Mouse (Mus musculus) kidney, postnatal 0 days (tissue): ENCODE measurements at regions not wholly inside any gene's neighbourhood (a gene's known extent, or its start where the extent isn't known, plus 50 kb on each side); places are given as distances from the start of the nearest gene placed in this dataset.

Experiments
- ATAC-seq: fragments of 200-750 bp; cut with Nextera tagmentation; replicated peaks from 2 replicates; pipeline ENCODE4 v1.8.0; 2017; ENCODE audit warnings: low read depth, moderate number of reproducible peaks, moderate TSS enrichment, moderate library complexity; ENCODE audit not compliant: low FRiP score
- DNase-seq: peaks from one replicate; pipeline ENCODE4 v3.0.0-alpha.2; 2016; ENCODE audit warnings: low spot score
- H3K27ac ChIP-seq: fragments of 300-500 bp; sonication (generic); 2 replicates; pipeline ENCODE4 v1.5.1; 2014; ENCODE audit warnings: mild to moderate bottlenecking
- H3K27me3 ChIP-seq: fragments of 300-500 bp; sonication (generic); 2 replicates; pipeline ENCODE4 v1.6.1; 2014; ENCODE audit warnings: low read length, mixed read lengths; ENCODE audit not compliant: insufficient read depth
- H3K36me3 ChIP-seq: fragments of 300-500 bp; sonication (generic); 2 replicates; pipeline ENCODE4 v1.6.1; 2014; ENCODE audit warnings: low read length, mixed read lengths; ENCODE audit not compliant: insufficient read depth
- H3K4me1 ChIP-seq: fragments of 300-500 bp; sonication (generic); replicated peaks from 2 replicates; pipeline ENCODE4 v1.6.1; 2014; ENCODE audit warnings: antibody characterized with exemption, low read length, mixed read lengths; ENCODE audit not compliant: insufficient read depth
- H3K4me2 ChIP-seq: fragments of 300-500 bp; sonication (generic); 2 replicates; pipeline ENCODE4 v1.6.1; 2014; ENCODE audit warnings: mild to moderate bottlenecking, low read length, moderate library complexity, mixed read lengths
- H3K4me3 ChIP-seq: fragments of 300-500 bp; sonication (generic); replicated peaks from 2 replicates; pipeline ENCODE4 v1.5.1; 2014; ENCODE audit warnings: low read depth, low read length
- H3K9ac ChIP-seq: fragments of 300-500 bp; sonication (generic); 2 replicates; pipeline ENCODE4 v1.6.1; 2014; ENCODE audit warnings: low read depth, low read length
- H3K9me3 ChIP-seq: fragments of 300-500 bp; sonication (generic); replicated peaks from 2 replicates; pipeline ENCODE4 v1.6.1; 2016; ENCODE audit warnings: low read length, inconsistent platforms, mixed read lengths
- CTCF ChIP-seq: IDR thresholded peaks from 2 replicates; pipeline ENCODE4 v1.5.1; 2016; ENCODE audit warnings: antibody characterized with exemption, low read depth, mild to moderate bottlenecking, moderate library complexity
- WGBS: fragments of 180-500 bp; shearing (Covaris S2); extraction: QIAGEN DNeasy Blood & Tissue Kit; methylation state at CpG from one replicate; pipeline ENCODE4 v1.1.7; 2014; 5-methylcytosine and 5-hydroxymethylcytosine counted together

DNA sequence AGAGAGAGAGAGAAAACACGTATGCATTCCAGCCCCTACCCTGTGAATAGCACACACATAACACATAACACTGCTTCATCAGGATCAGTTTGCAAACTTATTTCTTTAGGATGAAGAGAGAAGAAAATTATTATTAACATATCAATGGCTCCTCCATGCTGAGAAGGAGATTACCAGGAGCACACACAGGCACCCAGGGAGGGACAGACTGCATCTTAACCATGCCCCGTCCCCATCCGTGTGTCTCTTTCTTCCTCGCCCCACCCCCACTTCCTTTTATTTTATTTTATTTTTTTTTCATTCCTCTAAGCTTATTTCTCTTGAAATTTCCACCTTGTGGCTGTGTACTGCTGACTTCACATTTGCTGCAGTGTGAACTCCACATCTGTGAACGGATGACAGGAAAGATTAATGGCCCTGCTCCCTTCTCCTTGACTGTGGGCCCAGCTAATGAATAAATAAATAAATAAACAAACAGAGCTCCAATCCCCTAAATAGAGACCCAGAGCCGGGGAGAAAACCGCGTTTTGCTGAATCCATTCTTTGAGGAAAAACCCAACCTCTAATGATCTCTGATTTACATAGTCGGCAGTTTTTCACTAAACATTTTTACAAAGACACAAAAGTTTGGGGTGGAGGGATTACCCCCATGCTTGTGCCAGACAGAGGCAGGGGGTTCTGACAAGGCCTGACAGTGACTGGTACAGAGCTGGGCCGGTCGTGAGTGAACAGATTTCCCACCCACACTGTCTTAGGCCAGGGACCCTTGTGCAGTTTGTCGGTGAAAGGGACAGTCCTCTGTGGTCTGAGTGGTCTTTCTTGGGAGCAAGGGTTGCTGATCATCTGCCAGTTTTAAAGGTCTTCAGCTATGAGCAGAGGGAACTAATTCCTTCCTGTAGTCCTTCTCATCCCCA is 127.0 kb downstream of the Dhx35 start:
- DNase-seq (no peak), ATAC-seq (no peak)
- Histone ChIP-seq H3K4me3 (no peak overlapping the region), H3K36me3 (no peaks in the 10 kb centered on the region), H3K4me2 (no peak overlapping the region), H3K9ac (no peak overlapping the region), H3K4me1 (no peaks in the 10 kb centered on the region), H3K27ac (no peak overlapping the region), H3K27me3 (no peaks in the 10 kb centered on the region), H3K9me3 (no peaks in the 10 kb centered on the region)
- no peak for TF ChIP-seq CTCF
- WGBS = 70% methylated on average over 12 of the region's 12 CpGs

DNA sequence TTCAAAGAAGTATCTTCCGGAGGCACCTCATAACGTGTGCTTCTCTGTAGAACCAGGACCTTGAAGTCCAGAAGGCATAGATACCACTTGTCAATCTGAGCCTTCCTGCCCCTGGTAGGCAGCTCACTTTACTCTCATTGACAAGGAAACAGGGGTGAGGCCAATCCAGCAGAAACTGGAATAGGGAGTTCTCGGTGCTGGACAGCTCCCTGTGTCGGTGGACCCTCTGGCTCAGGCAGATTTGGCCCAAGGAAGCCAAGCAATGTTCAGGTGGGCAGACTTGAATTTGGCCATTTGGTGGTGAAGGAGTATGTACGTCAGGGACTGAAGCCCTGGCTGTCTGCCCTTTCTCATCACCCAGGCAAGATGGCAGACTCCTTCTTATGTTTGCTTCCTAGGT is 128.2 kb downstream of the Dhx35 start:
- Histone ChIP-seq H3K4me3 (no peak overlapping the region), H3K4me1 (no peaks in the 10 kb centered on the region), H3K27ac (no peak overlapping the region), H3K36me3 (no peaks in the 10 kb centered on the region), H3K9ac (no peak overlapping the region), H3K27me3 (no peaks in the 10 kb centered on the region), H3K9me3 (no peaks in the 10 kb centered on the region), H3K4me2 (no peak overlapping the region)
- no peak for TF ChIP-seq CTCF
- DNase-seq = peak; percentile 68
- 39% methylated on average over 5 of the region's 5 CpGs for WGBS
- ATAC-seq = no peak

DNA sequence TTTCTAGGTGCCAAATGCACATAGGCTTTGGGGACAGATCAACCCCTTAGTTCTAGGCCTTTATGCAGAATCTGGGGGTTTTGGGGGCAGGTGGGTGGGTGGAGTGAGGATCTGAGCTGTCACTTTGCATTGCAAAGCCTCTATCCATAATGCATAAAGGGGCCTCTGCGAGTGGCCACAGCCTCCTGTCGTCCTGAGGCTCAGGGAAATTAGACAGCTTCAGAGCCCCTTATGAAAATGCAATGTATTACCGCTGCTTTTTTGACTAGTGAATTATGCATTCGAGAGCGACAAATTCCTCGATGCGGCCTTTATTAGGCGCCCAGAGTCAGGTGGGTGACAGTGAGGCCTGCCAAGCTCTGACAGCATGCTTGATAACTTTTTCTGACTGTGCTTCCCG is 134.9 kb downstream of the Dhx35 start:
- Histone ChIP-seq H3K27me3 (no peaks in the 10 kb centered on the region), H3K9ac (no peak overlapping the region), H3K4me1 (no peaks in the 10 kb centered on the region), H3K4me3 (no peak overlapping the region), H3K4me2 (no peak overlapping the region), H3K36me3 (no peaks in the 10 kb centered on the region), H3K27ac (no peak overlapping the region), H3K9me3 (no peaks in the 10 kb centered on the region)
- 73% methylated on average over 9 of the region's 9 CpGs for WGBS
- no peak for TF ChIP-seq CTCF
- DNase-seq (no peak), ATAC-seq (no peak)

DNA sequence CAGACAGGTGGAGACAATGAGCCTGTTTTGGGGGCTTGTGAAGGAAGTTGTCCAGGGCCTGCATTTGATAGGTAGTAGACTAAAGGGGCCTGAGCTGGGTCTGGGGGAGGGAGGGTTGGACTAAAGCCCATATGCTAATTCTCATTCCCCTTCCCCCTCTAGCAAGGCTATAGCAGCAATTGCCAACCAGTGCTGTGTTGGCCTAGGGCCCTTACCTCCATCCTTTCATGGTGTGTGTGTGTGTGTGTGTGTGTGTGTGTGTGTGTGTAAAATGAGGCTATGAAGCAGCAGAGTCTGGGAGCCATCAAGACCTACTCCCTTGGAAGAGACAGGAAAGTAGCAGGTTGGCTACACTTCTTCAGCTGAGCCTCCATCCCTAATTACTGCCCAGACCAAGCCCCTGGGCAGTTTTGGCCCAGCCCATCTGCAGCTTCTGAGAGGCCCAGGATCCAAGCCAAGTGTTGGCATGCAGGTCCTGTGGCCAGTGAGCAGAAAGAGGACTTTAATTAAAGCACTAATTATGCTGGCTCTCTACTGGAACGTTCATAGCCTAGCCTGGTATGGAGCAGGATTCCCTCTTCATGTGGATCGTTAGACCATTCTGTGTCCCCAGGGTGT is 143.4 kb downstream of the Dhx35 start:
- no peaks in the 10 kb centered on the region for H3K9me3 ChIP-seq
- H3K27ac ChIP-seq = no peak overlapping the region
- ATAC-seq = no peak

DNA sequence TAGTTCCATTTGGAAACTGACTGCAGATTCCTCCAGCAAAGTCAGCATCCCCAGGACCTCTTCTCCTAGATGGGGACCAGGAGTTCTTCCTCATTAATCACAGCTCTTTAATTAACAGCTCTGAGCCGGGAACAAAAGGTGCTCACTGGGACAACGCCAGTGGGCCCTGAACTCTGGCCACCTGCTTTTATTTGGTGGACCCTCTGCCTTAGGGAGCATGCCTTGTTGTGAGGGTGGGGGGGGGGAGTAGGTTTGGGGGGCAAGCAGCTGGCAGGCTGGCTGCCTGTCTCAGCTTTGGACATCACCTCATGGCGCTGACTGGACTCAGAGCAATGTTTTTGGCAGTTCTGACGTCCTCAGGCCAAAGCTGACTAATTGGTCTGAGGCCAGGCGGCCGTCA is 154.8 kb downstream of the Dhx35 start:
- Histone ChIP-seq H3K27me3 (no peaks in the 10 kb centered on the region), H3K9me3 (no peaks in the 10 kb centered on the region), H3K36me3 (no peaks in the 10 kb centered on the region), H3K4me2 (no peak overlapping the region), H3K4me1 (no peaks in the 10 kb centered on the region), H3K4me3 (no peak overlapping the region), H3K27ac (no peak overlapping the region), H3K9ac (no peak overlapping the region)
- DNase-seq (no peak), ATAC-seq (no peak)
- TF ChIP-seq CTCF = no peak
- WGBS = 36% methylated on average over 6 of the region's 6 CpGs

More for the DNA sequence above, 143.4 kb downstream of the Dhx35 start:
- Histone ChIP-seq H3K4me3 (no peak overlapping the region), H3K9ac (no peak overlapping the region), H3K36me3 (no peaks in the 10 kb centered on the region), H3K4me2 (no peak overlapping the region), H3K4me1 (no peaks in the 10 kb centered on the region), H3K27me3 (no peaks in the 10 kb centered on the region)
- no peak for TF ChIP-seq CTCF
- DNase-seq = no peak
- 77% methylated on average over 2 of the region's 2 CpGs for WGBS

DNA sequence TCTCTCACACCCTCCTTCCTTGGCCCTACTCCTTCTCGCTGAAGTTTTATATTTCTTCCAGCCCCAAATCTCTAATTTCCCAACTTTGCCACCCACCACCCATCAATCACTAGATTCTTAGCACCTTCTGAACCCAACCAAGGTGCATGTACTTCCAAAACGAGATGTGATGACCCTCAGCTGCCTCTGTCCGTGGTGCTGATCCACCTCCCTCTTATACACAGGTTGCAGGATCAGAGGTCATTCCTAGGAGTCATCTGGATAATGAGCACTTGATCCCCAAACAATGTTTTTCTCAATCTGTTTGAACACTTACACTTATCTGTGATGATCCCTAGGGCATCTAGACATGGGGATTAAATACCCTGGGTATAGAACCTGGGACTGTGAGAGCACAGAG is 156.5 kb downstream of the Dhx35 start:
- no peak overlapping the region for H3K4me3 ChIP-seq
- H3K9ac ChIP-seq = no peak overlapping the region
- TF ChIP-seq CTCF = no peak
- H3K36me3 ChIP-seq = no peaks in the 10 kb centered on the region
- no peak for ATAC-seq
- no peaks in the 10 kb centered on the region for H3K27me3 ChIP-seq
- H3K4me2 ChIP-seq = no peak overlapping the region
- WGBS = 24% methylated on average over 3 of the region's 3 CpGs
- H3K4me1 ChIP-seq = no peaks in the 10 kb centered on the region
- H3K9me3 ChIP-seq = no peaks in the 10 kb centered on the region
- no peak overlapping the region for H3K27ac ChIP-seq
- peak; percentile 27 for DNase-seq
